Mouse (Mus musculus): Measurements from ENCODE around the gene 1700012P22Rik. TPM values are rescaled to one million over a fixed set of nuclear protein-coding genes. Genes with fewer than 3 reads are reported as not detected.

1700012P22Rik gene
- polyA plus RNA-seq, 1 experiment from 2014 or later: not detected

GRCm38 (mm10) chr4:144408290-144408689 lies 30.3 kb downstream of the 1700012P22Rik start, which contains the start of gene Pramef12:
TSS of gene Pramef12 (minus strand) at chr4:144408464.
- no peak within 1 kb of the TSS for H3K9ac ChIP-seq (replicated peaks)
- 80% methylated on average over 9 of the region's 9 CpGs for whole genome bisulfite sequencing
- H3K4me3 ChIP-seq: no peak within 1 kb of the TSS
- H3K9me3 ChIP-seq: 0 out of 2 replicates have a peak, but pooled peaks cover 17% of the 10 kb centered on the region
- no peak within 1 kb of the TSS for H3K4me2 ChIP-seq (replicated peaks)
- H3K4me1 ChIP-seq: no peaks in the 10 kb centered on the region
- no peak within 1 kb of the TSS for H3K27ac ChIP-seq (replicated peaks)
- no peak for ATAC-seq (ENCODE audit: low FRiP score, low read depth)
- no peaks in the 10 kb centered on the region for H3K36me3 ChIP-seq
- no peaks in the 10 kb centered on the region for H3K27me3 ChIP-seq

DNA sequence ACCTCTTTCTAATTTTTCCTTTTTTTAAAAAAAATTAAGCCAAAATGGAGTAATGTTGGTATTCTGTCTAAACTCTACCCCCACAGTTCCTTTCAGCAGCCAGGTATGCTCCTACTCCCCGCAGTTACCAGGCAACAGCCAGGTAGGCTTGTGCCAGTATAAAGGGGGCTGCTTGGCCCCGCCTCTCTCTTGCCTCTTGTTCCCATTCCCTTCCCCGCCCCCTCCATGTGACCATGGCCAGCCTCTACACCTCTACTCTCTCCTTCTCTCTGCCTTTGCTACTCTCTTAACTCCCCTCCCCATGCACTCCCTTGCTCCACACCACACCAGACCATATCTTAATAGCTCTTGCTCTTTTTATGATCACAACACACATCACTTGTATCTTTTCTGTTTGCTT lies 32.3 kb downstream of the 1700012P22Rik start:
- Histone ChIP-seq H3K27me3 (no peaks in the 10 kb centered on the region), H3K4me2 (replicated peaks) (no peak overlapping the region), H3K4me1 (no peaks in the 10 kb centered on the region), H3K9ac (replicated peaks) (no peak overlapping the region), H3K27ac (replicated peaks) (no peak overlapping the region), H3K9me3 (0 out of 2 replicates have a peak, but pooled peaks cover 13% of the 10 kb centered on the region), H3K36me3 (no peaks in the 10 kb centered on the region), H3K4me3 (no peak overlapping the region)
- 66% methylated on average over 3 of the region's 3 CpGs for WGBS
- ATAC-seq (ENCODE audit: low FRiP score, low read depth): no peak

GRCm38 (mm10) chr4:144404456-144405086 lies 34.0 kb downstream of the 1700012P22Rik start:
- 12% methylated on average over 17 of the region's 17 CpGs for WGBS
- H3K36me3 ChIP-seq: no peaks in the 10 kb centered on the region
- 0 out of 2 replicates have a peak, but pooled peaks have one; percentile 19 for ATAC-seq (ENCODE audit: low FRiP score, low read depth)
- no peak overlapping the region for H3K27ac ChIP-seq (replicated peaks)
- H3K4me2 ChIP-seq (replicated peaks): peak overlapping the region; percentile 29
- H3K4me3 ChIP-seq: no peak overlapping the region
- H3K27me3 ChIP-seq: no peaks in the 10 kb centered on the region
- H3K9me3 ChIP-seq: 0 out of 2 replicates have a peak, but pooled peaks cover 9% of the 10 kb centered on the region
- H3K4me1 ChIP-seq: no peaks in the 10 kb centered on the region
- H3K9ac ChIP-seq (replicated peaks): no peak overlapping the region

- Histone ChIP-seq H3K9ac (replicated peaks) (no peak overlapping the region), H3K4me2 (replicated peaks) (no peak overlapping the region), H3K4me1 (no peaks in the 10 kb centered on the region), H3K27me3 (no peaks in the 10 kb centered on the region), H3K36me3 (no peaks in the 10 kb centered on the region), H3K9me3 (0 out of 2 replicates have a peak, but pooled peaks cover 1% of the 10 kb centered on the region), H3K4me3 (no peak overlapping the region), H3K27ac (replicated peaks) (no peak overlapping the region)
- no peak for ATAC-seq (ENCODE audit: low FRiP score, low read depth)
- WGBS: 84% methylated on average over 4 of the region's 4 CpGs
Measured at GRCm38 (mm10) chr4:144402712-144403111, 35.9 kb downstream of the 1700012P22Rik start.

DNA sequence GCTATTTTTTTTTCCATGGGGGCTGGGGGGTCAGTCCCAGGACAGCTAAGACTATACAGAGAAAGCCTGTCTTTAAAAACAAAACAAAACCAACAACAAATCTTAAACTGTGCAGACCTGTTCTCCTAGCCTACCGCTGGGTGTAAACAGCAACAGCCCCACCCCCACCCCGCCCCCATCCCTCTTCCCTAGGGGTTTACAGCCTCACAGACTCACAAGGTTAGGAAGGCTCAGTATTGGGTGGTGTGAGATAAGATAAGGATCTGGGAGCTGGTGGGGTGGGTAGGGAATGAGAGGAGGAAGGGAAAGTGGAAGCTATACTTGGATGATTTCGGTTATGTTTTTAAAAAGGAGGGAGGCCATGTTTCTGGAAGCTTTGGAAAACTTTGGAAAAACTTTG lies 42.3 kb downstream of the 1700012P22Rik start:
- no peaks in the 10 kb centered on the region for H3K4me1 ChIP-seq
- no peaks in the 10 kb centered on the region for H3K27me3 ChIP-seq
- no peak overlapping the region for H3K27ac ChIP-seq (replicated peaks)
- H3K9ac ChIP-seq (replicated peaks): no peak overlapping the region
- H3K4me2 ChIP-seq (replicated peaks): no peak overlapping the region
- H3K36me3 ChIP-seq: no peaks in the 10 kb centered on the region
- ATAC-seq (ENCODE audit: low FRiP score, low read depth): no peak
- peaks cover 35% of the 10 kb centered on the region for H3K9me3 ChIP-seq
- H3K4me3 ChIP-seq: no peak overlapping the region
- 44% methylated on average over 3 of the region's 3 CpGs for WGBS

DNA sequence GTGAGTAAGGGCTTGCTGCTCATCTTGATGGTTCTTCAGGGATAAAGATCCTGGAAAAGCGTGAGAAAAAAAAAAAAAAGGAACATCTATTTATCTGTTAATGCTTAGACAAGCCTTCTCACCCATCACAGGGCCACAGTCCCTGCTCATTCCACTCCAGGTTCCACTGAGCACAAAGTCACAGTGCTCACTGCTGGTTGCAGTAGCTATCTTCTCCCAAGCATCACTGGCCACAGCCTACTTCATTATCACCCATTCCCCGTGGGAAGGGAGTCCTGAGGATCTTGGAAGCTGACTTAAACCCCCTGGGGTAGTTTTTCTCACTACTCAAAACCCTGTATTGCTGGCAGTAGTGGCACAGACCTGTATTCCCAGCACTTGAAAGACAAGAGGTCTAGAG lies 60.7 kb downstream of the 1700012P22Rik start, which contains the start of gene Pramef20:
Gene Pramef20, minus strand, starts transcription at position 23 of the 400 bp plus-strand sequence.
- no peak within 1 kb of the TSS for H3K4me2 ChIP-seq (replicated peaks)
- H3K36me3 ChIP-seq: no peaks in the 10 kb centered on the region
- H3K27ac ChIP-seq (replicated peaks): no peak within 1 kb of the TSS
- ATAC-seq (ENCODE audit: low FRiP score, low read depth): no peak
- WGBS: 48% methylated on average over 2 of the region's 2 CpGs
- H3K9me3 ChIP-seq: peaks cover 32% of the 10 kb centered on the region
- no peak within 1 kb of the TSS for H3K4me3 ChIP-seq
- no peaks in the 10 kb centered on the region for H3K4me1 ChIP-seq
- no peaks in the 10 kb centered on the region for H3K27me3 ChIP-seq
- no peak within 1 kb of the TSS for H3K9ac ChIP-seq (replicated peaks)

Other genes with a start within 250 kb of the 1700012P22Rik start
- not detected in 2 replicates for gene Oog2, start 248.1 kb downstream of the 1700012P22Rik start, polyA plus RNA-seq (2016; fragmentation: Nextera tagmentation; extraction: Ambion mirVana)
- not detected in 2 replicates for gene C87977, start 225.5 kb downstream of the 1700012P22Rik start, polyA plus RNA-seq (2016; fragmentation: Nextera tagmentation; extraction: Ambion mirVana)
- not detected in 2 replicates for gene Pramel5, start 158.3 kb downstream of the 1700012P22Rik start, polyA plus RNA-seq (2016; fragmentation: Nextera tagmentation; extraction: Ambion mirVana)
- not detected in 2 replicates for gene Gm13128, start 108.5 kb downstream of the 1700012P22Rik start, polyA plus RNA-seq (2016; fragmentation: Nextera tagmentation; extraction: Ambion mirVana)
- not detected in 2 replicates for gene Gm13119, start 80.8 kb downstream of the 1700012P22Rik start, polyA plus RNA-seq (2016; fragmentation: Nextera tagmentation; extraction: Ambion mirVana)
- not detected in 2 replicates for gene Pramef20, start 60.8 kb downstream of the 1700012P22Rik start, polyA plus RNA-seq (2016; fragmentation: Nextera tagmentation; extraction: Ambion mirVana)
- not detected in 2 replicates for gene Pramef12, start 30.3 kb downstream of the 1700012P22Rik start, polyA plus RNA-seq (2016; fragmentation: Nextera tagmentation; extraction: Ambion mirVana)
- gene Gm9944, start 14.5 kb upstream of the 1700012P22Rik start, polyA plus RNA-seq (2016; fragmentation: Nextera tagmentation; extraction: Ambion mirVana): not detected in 2 replicates
- gene Aadacl3, start 25.0 kb upstream of the 1700012P22Rik start, polyA plus RNA-seq (2016; fragmentation: Nextera tagmentation; extraction: Ambion mirVana): not detected in 2 replicates
- gene 9430007A20Rik, start 81.0 kb upstream of the 1700012P22Rik start, polyA plus RNA-seq (2016; fragmentation: Nextera tagmentation; extraction: Ambion mirVana): not detected in 2 replicates
- not detected in 2 replicates for gene Gm13124, start 126.4 kb upstream of the 1700012P22Rik start, polyA plus RNA-seq (2016; fragmentation: Nextera tagmentation; extraction: Ambion mirVana)
- gene Aadacl4, start 174.9 kb upstream of the 1700012P22Rik start, polyA plus RNA-seq (2016; fragmentation: Nextera tagmentation; extraction: Ambion mirVana): not detected in 2 replicates
- gene Gm436, start 247.6 kb upstream of the 1700012P22Rik start, polyA plus RNA-seq (2016; fragmentation: Nextera tagmentation; extraction: Ambion mirVana): not detected in 2 replicates

Data from midbrain, embryonic 12.5 days (tissue).